Mouse (Mus musculus) lung, embryonic 16.5 days (tissue): Measurements from ENCODE around the gene Lef1. TPM values are rescaled to one million over a fixed set of nuclear protein-coding genes. Genes with fewer than 3 reads are reported as not detected.

Experiments used
- ATAC-seq: fragments of 200-750 bp; cut with Nextera tagmentation; 2 replicates; pipeline ENCODE4 v1.8.0; 2017; ENCODE audit warnings: low read depth, mild to moderate bottlenecking, moderate library complexity
- H3K27ac ChIP-seq: fragments of 300-500 bp; sonication (generic); 2 replicates; pipeline ENCODE4 v1.5.1; 2014; ENCODE audit warnings: mild to moderate bottlenecking, control low read depth, low read length
- H3K27me3 ChIP-seq: fragments of 300-500 bp; sonication (generic); 2 replicates; pipeline ENCODE4 v1.6.1; 2014; ENCODE audit warnings: low read depth, low read length, mixed read lengths; ENCODE audit not compliant: control insufficient read depth, insufficient read depth
- H3K36me3 ChIP-seq: fragments of 300-500 bp; sonication (generic); 2 replicates; pipeline ENCODE4 v1.6.1; 2014; ENCODE audit warnings: low read length; ENCODE audit not compliant: control insufficient read depth, insufficient read depth
- H3K4me1 ChIP-seq: fragments of 300-500 bp; sonication (generic); replicated peaks from 2 replicates; pipeline ENCODE4 v1.6.1; 2014; ENCODE audit warnings: low read length, mixed read lengths; ENCODE audit not compliant: control insufficient read depth, insufficient read depth
- H3K4me2 ChIP-seq: fragments of 300-500 bp; sonication (generic); 2 replicates; pipeline ENCODE4 v1.6.1; 2014; ENCODE audit warnings: low read depth, low read length, control low read depth
- H3K4me3 ChIP-seq: fragments of 300-500 bp; sonication (generic); 2 replicates; pipeline ENCODE4 v1.5.1; 2014; ENCODE audit warnings: mild to moderate bottlenecking, low read length, control low read depth
- H3K9ac ChIP-seq: fragments of 300-500 bp; sonication (generic); 2 replicates; pipeline ENCODE4 v1.6.1; 2014; ENCODE audit warnings: low read length, control low read depth
- H3K9me3 ChIP-seq: fragments of 300-500 bp; sonication (generic); 2 replicates; pipeline ENCODE4 v1.6.1; 2016; ENCODE audit warnings: low read length; ENCODE audit not compliant: control insufficient read depth
- whole genome bisulfite sequencing: fragments of 180-500 bp; shearing (Covaris S2); extraction: QIAGEN DNeasy Blood & Tissue Kit; methylation state at CpG from one replicate; pipeline ENCODE4 v1.1.7; 2014; 5-methylcytosine and 5-hydroxymethylcytosine counted together
- polyA plus RNA-seq: library from polyadenylated mRNA; unstranded; fragments of >200 nt; fragmentation: Nextera tagmentation; extraction: Ambion mirVana; gene quantifications from 2 replicates; pipeline ENCODE4 v1.2.1, GENCODE M21; 2015

Gene Lef1
- polyA plus RNA-seq, 1 experiment from 2014 or later: 18.1 TPM

GRCm38 (mm10) chr3:131245766-131246578, 135.7 kb downstream of the Lef1 start:
- ATAC-seq: peak; percentile 76

GRCm38 (mm10) chr3:131246579-131247046, 136.3 kb downstream of the Lef1 start:
- Histone ChIP-seq H3K9me3 (no peaks in the 10 kb centered on the region), H3K27ac (no peak overlapping the region), H3K4me3 (no peak overlapping the region), H3K9ac (no peak overlapping the region), H3K4me1 (peaks cover 6% of the 10 kb centered on the region; the same call in 1 of the 2 replicates), H3K27me3 (no peaks in the 10 kb centered on the region), H3K36me3 (peaks cover 14% of the 10 kb centered on the region), H3K4me2 (no peak overlapping the region)
- 0 out of 2 replicates have a peak, but pooled peaks have one; percentile 2 for ATAC-seq
- WGBS: 86% methylated on average over 8 of the region's 8 CpGs

More at GRCm38 (mm10) chr3:131245766-131246578, 135.7 kb downstream of the Lef1 start:
- H3K4me1 ChIP-seq: peaks cover 6% of the 10 kb centered on the region; the same call in 1 of the 2 replicates
- no peaks in the 10 kb centered on the region for H3K27me3 ChIP-seq
- no peak overlapping the region for H3K4me3 ChIP-seq
- H3K27ac ChIP-seq: no peak overlapping the region
- peaks cover 14% of the 10 kb centered on the region for H3K36me3 ChIP-seq
- H3K4me2 ChIP-seq: no peak overlapping the region
- no peaks in the 10 kb centered on the region for H3K9me3 ChIP-seq
- 54% methylated on average over 11 of the region's 11 CpGs for WGBS
- H3K9ac ChIP-seq: no peak overlapping the region

GRCm38 (mm10) chr3:131247447-131247846, 137.2 kb downstream of the Lef1 start:
- no peak overlapping the region for H3K4me3 ChIP-seq
- H3K4me1 ChIP-seq: peaks cover 6% of the 10 kb centered on the region; the same call in 1 of the 2 replicates
- H3K4me2 ChIP-seq: no peak overlapping the region
- no peaks in the 10 kb centered on the region for H3K9me3 ChIP-seq
- peaks cover 12% of the 10 kb centered on the region for H3K36me3 ChIP-seq
- ATAC-seq: no peak
- WGBS: 68% methylated on average over 6 of the region's 6 CpGs
- H3K27me3 ChIP-seq: no peaks in the 10 kb centered on the region
- no peak overlapping the region for H3K27ac ChIP-seq
- no peak overlapping the region for H3K9ac ChIP-seq

- WGBS: 79% methylated on average over 5 of the region's 5 CpGs
- no peak for ATAC-seq
- no peak overlapping the region for H3K4me2 ChIP-seq
- H3K9me3 ChIP-seq: no peaks in the 10 kb centered on the region
- H3K9ac ChIP-seq: no peak overlapping the region
- no peak overlapping the region for H3K27ac ChIP-seq
- H3K36me3 ChIP-seq: peaks cover 12% of the 10 kb centered on the region
- no peak overlapping the region for H3K4me3 ChIP-seq
- no peaks in the 10 kb centered on the region for H3K27me3 ChIP-seq
- peaks cover 6% of the 10 kb centered on the region; the same call in 1 of the 2 replicates for H3K4me1 ChIP-seq
These were observed 137.6 kb downstream of the Lef1 start for GRCm38 (mm10) chr3:131247851-131248250.

- Histone ChIP-seq H3K27ac (no peak overlapping the region), H3K9ac (no peak overlapping the region), H3K36me3 (peaks cover 12% of the 10 kb centered on the region), H3K9me3 (no peaks in the 10 kb centered on the region), H3K4me3 (no peak overlapping the region), H3K27me3 (no peaks in the 10 kb centered on the region), H3K4me1 (peaks cover 6% of the 10 kb centered on the region; the same call in 1 of the 2 replicates), H3K4me2 (no peak overlapping the region)
- 66% methylated on average over 10 of the region's 10 CpGs for WGBS
- no peak for ATAC-seq
These were observed 138.2 kb downstream of the Lef1 start for GRCm38 (mm10) chr3:131248444-131248843.

- Histone ChIP-seq H3K4me2 (no peak overlapping the region), H3K36me3 (peaks cover 19% of the 10 kb centered on the region), H3K27me3 (no peaks in the 10 kb centered on the region), H3K9me3 (peaks cover 3% of the 10 kb centered on the region; the same call in 1 of the 2 replicates), H3K4me3 (no peak overlapping the region), H3K4me1 (peaks cover 6% of the 10 kb centered on the region; the same call in 1 of the 2 replicates), H3K9ac (no peak overlapping the region), H3K27ac (no peak overlapping the region)
- WGBS: 85% methylated on average over 2 of the region's 2 CpGs
- ATAC-seq: no peak
These were observed 140.0 kb downstream of the Lef1 start for GRCm38 (mm10) chr3:131250283-131250682.

- peaks cover 2% of the 10 kb centered on the region; the same call in 1 of the 2 replicates for H3K4me1 ChIP-seq
- ATAC-seq: no peak
- no peak overlapping the region for H3K27ac ChIP-seq
- H3K9me3 ChIP-seq: peaks cover 3% of the 10 kb centered on the region; the same call in 1 of the 2 replicates
- no peak overlapping the region for H3K9ac ChIP-seq
- H3K4me3 ChIP-seq: no peak overlapping the region
- peaks cover 19% of the 10 kb centered on the region for H3K36me3 ChIP-seq
- no peak overlapping the region for H3K4me2 ChIP-seq
- WGBS: 83% methylated on average over 13 of the region's 13 CpGs
- no peaks in the 10 kb centered on the region for H3K27me3 ChIP-seq
These were observed 140.7 kb downstream of the Lef1 start for GRCm38 (mm10) chr3:131250978-131251377.

GRCm38 (mm10) chr3:131251601-131252000, 141.3 kb downstream of the Lef1 start:
- ATAC-seq: no peak
- Histone ChIP-seq H3K4me1 (no peaks in the 10 kb centered on the region), H3K9me3 (peaks cover 3% of the 10 kb centered on the region; the same call in 1 of the 2 replicates), H3K4me2 (no peak overlapping the region), H3K36me3 (peaks cover 16% of the 10 kb centered on the region), H3K27me3 (no peaks in the 10 kb centered on the region), H3K4me3 (no peak overlapping the region), H3K27ac (no peak overlapping the region), H3K9ac (no peak overlapping the region)
- 73% methylated on average over 7 of the region's 7 CpGs for WGBS

GRCm38 (mm10) chr3:131254991-131255390, 144.7 kb downstream of the Lef1 start:
- 92% methylated on average over 4 of the region's 4 CpGs for WGBS
- H3K27me3 ChIP-seq: no peaks in the 10 kb centered on the region
- no peak for ATAC-seq

More at GRCm38 (mm10) chr3:131254991-131255390, 144.7 kb downstream of the Lef1 start:
- H3K4me2 ChIP-seq: no peak overlapping the region
- peaks cover 3% of the 10 kb centered on the region; the same call in 1 of the 2 replicates for H3K9me3 ChIP-seq
- no peak overlapping the region for H3K4me3 ChIP-seq
- H3K9ac ChIP-seq: no peak overlapping the region
- H3K27ac ChIP-seq: no peak overlapping the region
- no peaks in the 10 kb centered on the region; the same call in 1 of the 2 replicates for H3K4me1 ChIP-seq
- H3K36me3 ChIP-seq: peaks cover 7% of the 10 kb centered on the region
